Mouse (Mus musculus): Measurements from ENCODE around the gene Mrgprd. TPM values are rescaled to one million over a fixed set of nuclear protein-coding genes. Genes with fewer than 3 reads are reported as not detected.

The Mrgprd gene
- polyA plus RNA-seq, 1 experiment from 2014 or later = not detected

DNA sequence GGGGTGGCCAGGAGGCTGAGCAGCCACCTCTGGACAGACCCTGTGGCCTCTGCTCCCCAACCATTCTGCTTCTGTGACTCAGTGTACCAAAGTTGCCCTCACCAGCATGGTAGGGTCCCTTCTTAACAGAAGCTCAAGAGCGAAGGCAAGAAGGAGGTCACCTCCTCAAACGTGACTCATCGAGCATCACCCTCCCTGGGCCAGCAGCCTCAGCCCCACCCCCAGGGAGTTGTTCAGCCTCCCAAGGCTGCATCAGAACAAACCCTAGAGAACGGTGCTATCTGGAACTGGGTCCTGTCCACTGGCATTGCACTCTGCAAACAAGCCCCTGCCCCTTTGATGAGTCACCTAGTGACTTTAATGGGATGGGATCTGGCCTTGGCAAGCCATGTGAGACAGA lies 5.8 kb upstream of the Mrgprd start:
- no peaks in the 10 kb centered on the region for H3K4me1 ChIP-seq (ENCODE audit: control insufficient read depth, insufficient read depth, low read length)
- no peak overlapping the region for H3K4me3 ChIP-seq (ENCODE audit: low read depth, low read length)
- H3K36me3 ChIP-seq (ENCODE audit: control insufficient read depth, insufficient read depth, low read length) = no peaks in the 10 kb centered on the region
- H3K9me3 ChIP-seq (replicated peaks; ENCODE audit: control insufficient read depth, low read length) = no peaks in the 10 kb centered on the region
- H3K4me2 ChIP-seq = no peak overlapping the region
- no peak overlapping the region for H3K9ac ChIP-seq (ENCODE audit: low read depth, low read length)
- H3K27ac ChIP-seq (ENCODE audit: low read depth, low read length) = no peak overlapping the region
- 0 out of 2 replicates have a peak, but pooled peaks cover 5% of the 10 kb centered on the region for H3K27me3 ChIP-seq (ENCODE audit: control insufficient read depth, insufficient read depth, low read length)
- WGBS (ENCODE audit: insufficient replicate concordance) = 56% methylated on average over 4 of the region's 4 CpGs
- ATAC-seq (replicated peaks; ENCODE audit: insufficient number of reproducible peaks, low FRiP score, low TSS enrichment) = no peak

DNA sequence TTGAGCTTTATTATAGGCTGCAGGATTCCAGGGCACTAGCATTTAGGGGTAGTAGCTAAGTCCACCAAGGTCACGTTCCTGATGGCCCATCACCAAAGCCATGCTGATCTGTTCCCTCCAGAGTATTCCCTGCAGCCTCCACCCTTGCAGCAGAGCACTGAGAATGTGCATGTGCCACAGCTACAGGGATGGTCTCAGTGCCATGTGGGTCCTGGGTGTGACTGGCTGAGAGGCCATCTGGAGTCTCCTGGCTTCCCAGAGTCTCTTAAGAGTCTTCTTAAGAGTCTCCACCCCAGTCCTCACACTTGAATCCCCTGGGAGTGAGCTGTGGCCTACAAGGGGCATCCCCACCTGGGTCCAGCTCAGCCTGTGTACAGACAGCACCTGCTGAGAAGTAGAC lies 4.8 kb upstream of the Mrgprd start:
- 50% methylated on average over 1 of the region's 1 CpGs for WGBS (ENCODE audit: insufficient replicate concordance)
- no peak for ATAC-seq (replicated peaks; ENCODE audit: insufficient number of reproducible peaks, low FRiP score, low TSS enrichment)

DNA sequence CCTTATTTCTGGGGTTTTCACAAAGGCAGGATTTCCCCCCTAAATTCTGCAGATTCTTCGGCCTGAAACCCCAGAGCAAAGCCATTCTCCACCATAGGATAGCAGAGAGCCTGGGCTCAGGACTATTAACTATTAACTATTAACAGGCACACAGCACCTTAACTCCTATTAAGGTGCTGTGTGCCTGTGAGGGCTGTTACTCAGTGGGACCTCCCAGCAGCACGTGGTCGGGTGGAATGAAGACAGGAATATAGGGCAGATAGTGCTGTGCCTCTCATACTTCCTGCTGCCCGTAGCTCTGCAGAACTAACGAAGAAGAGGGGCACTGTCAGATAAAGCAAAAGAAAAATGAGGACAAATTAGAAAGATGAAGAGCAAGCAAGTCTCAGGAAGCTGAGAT lies 4.1 kb upstream of the Mrgprd start:
- Histone ChIP-seq H3K4me1 (ENCODE audit: control insufficient read depth, insufficient read depth, low read length) (no peaks in the 10 kb centered on the region), H3K4me2 (no peak overlapping the region), H3K27me3 (ENCODE audit: control insufficient read depth, insufficient read depth, low read length) (0 out of 2 replicates have a peak, but pooled peaks cover 5% of the 10 kb centered on the region), H3K9ac (ENCODE audit: low read depth, low read length) (no peak overlapping the region), H3K4me3 (ENCODE audit: low read depth, low read length) (no peak overlapping the region), H3K36me3 (ENCODE audit: control insufficient read depth, insufficient read depth, low read length) (no peaks in the 10 kb centered on the region), H3K27ac (ENCODE audit: low read depth, low read length) (no peak overlapping the region), H3K9me3 (replicated peaks; ENCODE audit: control insufficient read depth, low read length) (no peaks in the 10 kb centered on the region)
- no peak for ATAC-seq (replicated peaks; ENCODE audit: insufficient number of reproducible peaks, low FRiP score, low TSS enrichment)
- 67% methylated on average over 5 of the region's 5 CpGs for WGBS (ENCODE audit: insufficient replicate concordance)

More for the DNA sequence above, 4.8 kb upstream of the Mrgprd start:
- Histone ChIP-seq H3K4me3 (ENCODE audit: low read depth, low read length) (no peak overlapping the region), H3K27ac (ENCODE audit: low read depth, low read length) (no peak overlapping the region), H3K27me3 (ENCODE audit: control insufficient read depth, insufficient read depth, low read length) (0 out of 2 replicates have a peak, but pooled peaks cover 5% of the 10 kb centered on the region), H3K9ac (ENCODE audit: low read depth, low read length) (no peak overlapping the region), H3K4me1 (ENCODE audit: control insufficient read depth, insufficient read depth, low read length) (no peaks in the 10 kb centered on the region), H3K4me2 (no peak overlapping the region), H3K36me3 (ENCODE audit: control insufficient read depth, insufficient read depth, low read length) (no peaks in the 10 kb centered on the region), H3K9me3 (replicated peaks; ENCODE audit: control insufficient read depth, low read length) (no peaks in the 10 kb centered on the region)

DNA sequence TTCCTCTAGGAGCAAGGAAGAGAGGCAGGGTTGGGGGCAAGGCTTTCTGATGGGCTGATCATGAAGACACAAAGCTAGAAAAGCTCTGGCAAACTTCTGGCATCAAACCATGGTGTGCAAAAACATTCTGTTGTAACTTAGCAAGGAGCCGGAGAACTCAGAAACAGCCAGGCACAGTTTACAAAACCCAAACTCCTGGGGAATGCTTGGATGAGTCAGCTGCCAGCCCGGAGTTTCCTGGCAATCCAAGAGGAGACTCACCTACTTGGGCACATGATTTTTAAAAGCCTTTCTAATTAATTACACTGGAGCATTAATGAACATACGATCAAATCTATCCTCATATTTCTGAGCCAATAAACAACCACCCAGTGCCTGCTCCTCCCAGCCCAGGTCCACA lies 2.5 kb upstream of the Mrgprd start:
- ATAC-seq (replicated peaks; ENCODE audit: insufficient number of reproducible peaks, low FRiP score, low TSS enrichment) = no peak
- Histone ChIP-seq H3K27me3 (ENCODE audit: control insufficient read depth, insufficient read depth, low read length) (0 out of 2 replicates have a peak, but pooled peaks cover 5% of the 10 kb centered on the region), H3K4me3 (ENCODE audit: low read depth, low read length) (no peak overlapping the region), H3K9ac (ENCODE audit: low read depth, low read length) (no peak overlapping the region), H3K4me1 (ENCODE audit: control insufficient read depth, insufficient read depth, low read length) (no peaks in the 10 kb centered on the region), H3K36me3 (ENCODE audit: control insufficient read depth, insufficient read depth, low read length) (no peaks in the 10 kb centered on the region), H3K4me2 (no peak overlapping the region), H3K27ac (ENCODE audit: low read depth, low read length) (no peak overlapping the region), H3K9me3 (replicated peaks; ENCODE audit: control insufficient read depth, low read length) (no peaks in the 10 kb centered on the region)
- 69% methylated on average over 3 of the region's 3 CpGs for WGBS (ENCODE audit: insufficient replicate concordance)

DNA sequence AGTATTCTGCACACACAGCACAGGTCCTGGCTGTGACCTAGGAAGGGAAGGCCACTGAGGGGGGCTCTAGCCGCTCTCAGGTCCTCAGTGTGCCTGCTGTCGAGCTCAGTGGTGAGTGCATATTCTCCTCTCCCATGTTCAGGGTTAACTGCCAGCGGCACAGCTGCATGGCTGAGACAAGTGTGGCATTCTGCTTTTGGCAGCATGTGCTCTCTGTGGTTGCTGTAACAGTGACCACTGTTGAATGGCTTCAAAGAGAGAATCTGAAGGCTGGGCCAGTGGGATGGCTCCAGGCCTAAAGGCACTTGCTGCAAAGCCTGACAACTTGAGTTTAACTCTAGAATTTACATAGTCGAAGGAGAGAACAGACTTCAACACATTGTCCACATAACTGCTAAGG lies 2.9 kb downstream of the Mrgprd start:
- Histone ChIP-seq H3K27ac (ENCODE audit: low read depth, low read length) (no peak overlapping the region), H3K36me3 (ENCODE audit: control insufficient read depth, insufficient read depth, low read length) (no peaks in the 10 kb centered on the region), H3K4me1 (ENCODE audit: control insufficient read depth, insufficient read depth, low read length) (no peaks in the 10 kb centered on the region), H3K9me3 (replicated peaks; ENCODE audit: control insufficient read depth, low read length) (no peaks in the 10 kb centered on the region), H3K27me3 (ENCODE audit: control insufficient read depth, insufficient read depth, low read length) (no peaks in the 10 kb centered on the region), H3K4me3 (ENCODE audit: low read depth, low read length) (no peak overlapping the region), H3K9ac (ENCODE audit: low read depth, low read length) (no peak overlapping the region), H3K4me2 (no peak overlapping the region)
- no peak for ATAC-seq (replicated peaks; ENCODE audit: insufficient number of reproducible peaks, low FRiP score, low TSS enrichment)
- WGBS (ENCODE audit: insufficient replicate concordance) = 68% methylated on average over 4 of the region's 4 CpGs

DNA sequence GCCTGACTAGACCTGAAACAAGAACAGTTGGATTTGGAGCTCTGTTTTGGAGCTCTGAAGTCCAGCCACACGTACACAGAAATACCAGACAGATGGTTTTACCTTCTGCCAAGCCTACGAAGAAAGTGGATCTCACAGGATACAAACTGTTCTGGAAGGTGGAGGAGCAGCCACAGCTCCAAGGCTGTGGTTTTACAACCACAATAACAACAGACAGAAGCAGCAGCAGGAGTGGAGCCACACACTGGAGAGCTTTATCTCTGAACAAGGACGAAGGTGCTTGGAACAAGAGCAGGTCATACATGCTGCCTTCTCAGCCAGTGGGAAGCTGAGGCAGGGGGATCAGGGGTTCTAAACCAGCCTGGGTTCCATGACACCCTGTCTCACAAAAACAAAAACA lies 4.8 kb downstream of the Mrgprd start:
- Histone ChIP-seq H3K27me3 (ENCODE audit: control insufficient read depth, insufficient read depth, low read length) (0 out of 2 replicates have a peak, but pooled peaks cover 3% of the 10 kb centered on the region), H3K36me3 (ENCODE audit: control insufficient read depth, insufficient read depth, low read length) (no peaks in the 10 kb centered on the region), H3K27ac (ENCODE audit: low read depth, low read length) (no peak overlapping the region), H3K4me2 (no peak overlapping the region), H3K4me1 (ENCODE audit: control insufficient read depth, insufficient read depth, low read length) (no peaks in the 10 kb centered on the region), H3K9ac (ENCODE audit: low read depth, low read length) (no peak overlapping the region), H3K4me3 (ENCODE audit: low read depth, low read length) (no peak overlapping the region), H3K9me3 (replicated peaks; ENCODE audit: control insufficient read depth, low read length) (no peaks in the 10 kb centered on the region)
- no peak for ATAC-seq (replicated peaks; ENCODE audit: insufficient number of reproducible peaks, low FRiP score, low TSS enrichment)
- WGBS (ENCODE audit: insufficient replicate concordance) = 72% methylated on average over 3 of the region's 3 CpGs

DNA sequence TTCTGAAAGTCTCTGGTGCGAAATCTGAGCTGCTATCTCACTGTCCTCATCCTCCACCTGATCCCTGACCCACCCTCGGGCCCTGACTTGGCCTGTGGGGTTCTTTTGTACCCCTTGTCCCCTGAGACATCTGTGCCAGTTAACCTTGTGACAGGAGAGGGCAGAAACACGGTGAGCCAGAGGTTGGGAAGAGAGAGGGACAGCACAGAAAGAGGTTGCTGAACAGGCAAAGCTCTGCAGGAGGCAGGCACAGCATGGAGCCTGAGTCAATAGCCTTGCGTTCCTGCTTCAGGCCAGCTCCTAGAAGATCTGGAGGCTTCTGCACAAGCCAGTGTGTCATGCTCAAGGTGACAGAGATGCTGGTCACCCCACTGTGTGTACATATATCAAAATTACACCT lies 9.0 kb downstream of the Mrgprd start:
- no peak overlapping the region for H3K27ac ChIP-seq (ENCODE audit: low read depth, low read length)
- H3K4me2 ChIP-seq = no peak overlapping the region
- no peak overlapping the region for H3K4me3 ChIP-seq (ENCODE audit: low read depth, low read length)
- H3K36me3 ChIP-seq (ENCODE audit: control insufficient read depth, insufficient read depth, low read length) = no peaks in the 10 kb centered on the region
- 29% methylated on average over 4 of the region's 4 CpGs for WGBS (ENCODE audit: insufficient replicate concordance)
- no peaks in the 10 kb centered on the region for H3K4me1 ChIP-seq (ENCODE audit: control insufficient read depth, insufficient read depth, low read length)
- ATAC-seq (replicated peaks; ENCODE audit: insufficient number of reproducible peaks, low FRiP score, low TSS enrichment) = no peak
- H3K9me3 ChIP-seq (replicated peaks; ENCODE audit: control insufficient read depth, low read length) = no peaks in the 10 kb centered on the region
- H3K27me3 ChIP-seq (ENCODE audit: control insufficient read depth, insufficient read depth, low read length) = 0 out of 2 replicates have a peak, but pooled peaks cover 3% of the 10 kb centered on the region
- no peak overlapping the region for H3K9ac ChIP-seq (ENCODE audit: low read depth, low read length)

DNA sequence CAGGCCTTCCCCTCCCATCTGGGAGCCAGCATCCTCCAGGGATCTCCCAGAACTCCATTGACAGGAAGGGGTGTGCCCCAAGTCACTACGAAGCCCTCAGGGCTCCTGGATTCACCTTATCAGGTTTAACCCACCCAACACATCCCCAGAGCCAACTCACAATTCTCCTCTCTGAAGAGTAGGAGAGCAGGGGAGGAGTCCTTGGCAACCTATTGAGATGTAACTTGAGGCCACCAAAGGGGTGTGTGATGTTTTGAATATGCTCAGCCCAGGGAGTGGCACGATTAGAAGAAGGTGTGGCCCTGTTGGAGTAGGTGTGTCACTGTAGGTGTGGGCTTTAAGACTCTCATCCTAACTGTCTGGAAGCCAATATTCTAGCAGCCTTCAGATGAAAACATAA lies 11.1 kb downstream of the Mrgprd start:
- peaks cover 9% of the 10 kb centered on the region for H3K4me1 ChIP-seq (ENCODE audit: control insufficient read depth, insufficient read depth, low read length)
- H3K9me3 ChIP-seq (replicated peaks; ENCODE audit: control insufficient read depth, low read length) = no peaks in the 10 kb centered on the region
- ATAC-seq (replicated peaks; ENCODE audit: insufficient number of reproducible peaks, low FRiP score, low TSS enrichment) = no peak
- 29% methylated on average over 2 of the region's 2 CpGs for WGBS (ENCODE audit: insufficient replicate concordance)
- H3K4me3 ChIP-seq (ENCODE audit: low read depth, low read length) = no peak overlapping the region
- H3K9ac ChIP-seq (ENCODE audit: low read depth, low read length) = no peak overlapping the region
- H3K4me2 ChIP-seq = no peak overlapping the region
- 0 out of 2 replicates have a peak, but pooled peaks cover 3% of the 10 kb centered on the region for H3K27me3 ChIP-seq (ENCODE audit: control insufficient read depth, insufficient read depth, low read length)
- H3K27ac ChIP-seq (ENCODE audit: low read depth, low read length) = no peak overlapping the region
- no peaks in the 10 kb centered on the region for H3K36me3 ChIP-seq (ENCODE audit: control insufficient read depth, insufficient read depth, low read length)

DNA sequence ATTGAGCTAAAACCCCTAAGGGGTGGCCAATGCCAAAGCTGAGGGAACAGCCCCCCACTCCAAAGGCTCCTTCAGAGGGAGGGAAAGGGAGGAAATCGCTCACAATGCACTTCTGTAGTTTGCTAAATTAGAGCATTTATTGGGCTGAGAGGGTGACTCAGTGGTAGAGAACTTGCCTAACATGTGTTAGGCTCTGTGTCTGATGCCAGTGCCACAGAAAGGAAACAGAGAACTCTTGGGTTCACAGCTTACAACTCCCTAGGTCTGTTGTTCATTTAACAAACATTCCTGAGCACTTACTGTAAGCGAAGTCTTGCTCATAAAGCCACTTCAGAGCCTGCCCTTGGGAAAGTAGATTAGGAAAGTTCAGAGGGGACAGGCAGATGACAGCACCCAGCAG lies 15.3 kb downstream of the Mrgprd start:
- Histone ChIP-seq H3K9me3 (replicated peaks; ENCODE audit: control insufficient read depth, low read length) (no peaks in the 10 kb centered on the region), H3K27me3 (ENCODE audit: control insufficient read depth, insufficient read depth, low read length) (no peaks in the 10 kb centered on the region), H3K9ac (ENCODE audit: low read depth, low read length) (no peak overlapping the region), H3K27ac (ENCODE audit: low read depth, low read length) (0 out of 2 replicates have a peak overlapping the region, but pooled peaks have one; percentile 15), H3K4me1 (ENCODE audit: control insufficient read depth, insufficient read depth, low read length) (peaks cover 11% of the 10 kb centered on the region), H3K4me2 (no peak overlapping the region), H3K36me3 (ENCODE audit: control insufficient read depth, insufficient read depth, low read length) (no peaks in the 10 kb centered on the region), H3K4me3 (ENCODE audit: low read depth, low read length) (no peak overlapping the region)
- WGBS (ENCODE audit: insufficient replicate concordance) = 52% methylated on average over 2 of the region's 2 CpGs
- no peak for ATAC-seq (replicated peaks; ENCODE audit: insufficient number of reproducible peaks, low FRiP score, low TSS enrichment)

Data from heart, embryonic 11.5 days (tissue).